Mouse (Mus musculus): ENCODE measurements around the gene Mettl26. TPM values are rescaled to one million over a fixed set of nuclear protein-coding genes. Genes with fewer than 3 reads are reported as not detected.

Gene Mettl26
- polyA plus RNA-seq, 1 experiment from 2014 or later: 65.4 TPM

GRCm38 (mm10) chr17:25838904-25839303 is 36.0 kb upstream of the Mettl26 start:
- H3K27me3 ChIP-seq (replicated peaks): no peaks in the 10 kb centered on the region
- no peak overlapping the region for H3K27ac ChIP-seq (replicated peaks)
- H3K4me2 ChIP-seq: no peak overlapping the region
- ATAC-seq (ENCODE audit: low FRiP score): no peak
- no peak overlapping the region for H3K4me3 ChIP-seq (replicated peaks)
- 90% methylated on average over 4 of the region's 4 CpGs for WGBS
- H3K9me3 ChIP-seq (replicated peaks): no peaks in the 10 kb centered on the region
- peaks cover 53% of the 10 kb centered on the region for H3K36me3 ChIP-seq
- H3K9ac ChIP-seq (replicated peaks): no peak overlapping the region
- peaks cover 63% of the 10 kb centered on the region for H3K4me1 ChIP-seq

GRCm38 (mm10) chr17:25839455-25840235 is 35.2 kb upstream of the Mettl26 start:
- Histone ChIP-seq H3K27ac (replicated peaks) (no peak overlapping the region), H3K4me1 (peaks cover 58% of the 10 kb centered on the region), H3K9ac (replicated peaks) (no peak overlapping the region), H3K27me3 (replicated peaks) (no peaks in the 10 kb centered on the region), H3K9me3 (replicated peaks) (no peaks in the 10 kb centered on the region), H3K4me3 (replicated peaks) (no peak overlapping the region), H3K36me3 (peaks cover 53% of the 10 kb centered on the region), H3K4me2 (no peak overlapping the region)
- no peak for ATAC-seq (ENCODE audit: low FRiP score)
- 82% methylated on average over 14 of the region's 14 CpGs for WGBS

- Histone ChIP-seq H3K4me2 (no peak overlapping the region), H3K27ac (replicated peaks) (no peak overlapping the region), H3K27me3 (replicated peaks) (no peaks in the 10 kb centered on the region), H3K9me3 (replicated peaks) (no peaks in the 10 kb centered on the region), H3K36me3 (peaks cover 48% of the 10 kb centered on the region), H3K9ac (replicated peaks) (no peak overlapping the region), H3K4me3 (replicated peaks) (no peak overlapping the region), H3K4me1 (peaks cover 55% of the 10 kb centered on the region)
- ATAC-seq (ENCODE audit: low FRiP score): no peak
- 95% methylated on average over 6 of the region's 6 CpGs for WGBS
Observed at GRCm38 (mm10) chr17:25840519-25840918, 34.4 kb upstream of the Mettl26 start.

GRCm38 (mm10) chr17:25841117-25841880 is 33.6 kb upstream of the Mettl26 start, which contains the start of gene Gm20683:
TSS of gene Gm20683 (minus strand) at chr17:25841763.
- Histone ChIP-seq H3K4me3 (replicated peaks) (no peak within 1 kb of the TSS), H3K4me2 (no peak within 1 kb of the TSS), H3K9ac (replicated peaks) (no peak within 1 kb of the TSS), H3K27ac (replicated peaks) (no peak within 1 kb of the TSS), H3K4me1 (peaks cover 47% of the 10 kb centered on the region), H3K9me3 (replicated peaks) (no peaks in the 10 kb centered on the region), H3K36me3 (peaks cover 44% of the 10 kb centered on the region), H3K27me3 (replicated peaks) (no peaks in the 10 kb centered on the region)
- ATAC-seq (ENCODE audit: low FRiP score): no peak
- 96% methylated on average over 22 of the region's 22 CpGs for WGBS

GRCm38 (mm10) chr17:25842509-25842908 is 32.4 kb upstream of the Mettl26 start:
- WGBS: 74% methylated on average over 3 of the region's 3 CpGs
- H3K9ac ChIP-seq (replicated peaks): no peak overlapping the region
- ATAC-seq (ENCODE audit: low FRiP score): no peak
- no peaks in the 10 kb centered on the region for H3K27me3 ChIP-seq (replicated peaks)
- no peak overlapping the region for H3K27ac ChIP-seq (replicated peaks)
- H3K9me3 ChIP-seq (replicated peaks): no peaks in the 10 kb centered on the region
- H3K4me3 ChIP-seq (replicated peaks): no peak overlapping the region
- no peak overlapping the region for H3K4me2 ChIP-seq
- peaks cover 35% of the 10 kb centered on the region for H3K4me1 ChIP-seq
- peaks cover 44% of the 10 kb centered on the region for H3K36me3 ChIP-seq

- peaks cover 43% of the 10 kb centered on the region for H3K36me3 ChIP-seq
- no peaks in the 10 kb centered on the region for H3K27me3 ChIP-seq (replicated peaks)
- ATAC-seq (ENCODE audit: low FRiP score): no peak
- no peak overlapping the region for H3K27ac ChIP-seq (replicated peaks)
- peak overlapping the region; percentile 81 for H3K4me3 ChIP-seq (replicated peaks)
- H3K4me1 ChIP-seq: peaks cover 29% of the 10 kb centered on the region
- peak overlapping the region; percentile 86; the same call in 1 of the 2 replicates for H3K9ac ChIP-seq (replicated peaks)
- WGBS: 92% methylated on average over 4 of the region's 4 CpGs
- H3K4me2 ChIP-seq: peak overlapping the region; percentile 80
- H3K9me3 ChIP-seq (replicated peaks): no peaks in the 10 kb centered on the region
Observed at GRCm38 (mm10) chr17:25843122-25843521, 31.8 kb upstream of the Mettl26 start.

- Histone ChIP-seq H3K9me3 (replicated peaks) (no peaks in the 10 kb centered on the region), H3K4me1 (peaks cover 24% of the 10 kb centered on the region), H3K36me3 (peaks cover 42% of the 10 kb centered on the region), H3K27ac (replicated peaks) (peak overlapping the region; percentile 79), H3K27me3 (replicated peaks) (no peaks in the 10 kb centered on the region), H3K4me3 (replicated peaks) (peak overlapping the region; percentile 81), H3K4me2 (peak overlapping the region; percentile 80), H3K9ac (replicated peaks) (peak overlapping the region; percentile 86)
- peak; percentile 9; the same call in 1 of the 2 replicates for ATAC-seq (ENCODE audit: low FRiP score)
- 4% methylated on average over 38 of the region's 38 CpGs for WGBS
Observed at GRCm38 (mm10) chr17:25843636-25844395, 31.1 kb upstream of the Mettl26 start.

GRCm38 (mm10) chr17:25844396-25844901 is 30.4 kb upstream of the Mettl26 start, which contains the start of gene Rhot2:
TSS of gene Rhot2 (minus strand) at chr17:25844851.
- peak within 1 kb of the TSS; percentile 86 for H3K9ac ChIP-seq (replicated peaks)
- peaks cover 22% of the 10 kb centered on the region for H3K4me1 ChIP-seq
- H3K4me2 ChIP-seq: peak within 1 kb of the TSS; percentile 80
- no peaks in the 10 kb centered on the region for H3K27me3 ChIP-seq (replicated peaks)
- peak within 1 kb of the TSS; percentile 79 for H3K27ac ChIP-seq (replicated peaks)
- H3K9me3 ChIP-seq (replicated peaks): no peaks in the 10 kb centered on the region
- ATAC-seq (ENCODE audit: low FRiP score): peak; percentile 92
- peak within 1 kb of the TSS; percentile 81 for H3K4me3 ChIP-seq (replicated peaks)
- peaks cover 40% of the 10 kb centered on the region for H3K36me3 ChIP-seq
- WGBS: under 1% methylated on average over 21 of the region's 21 CpGs

GRCm38 (mm10) chr17:25860229-25860628 is 14.6 kb upstream of the Mettl26 start:
- no peak for ATAC-seq (ENCODE audit: low FRiP score)

GRCm38 (mm10) chr17:25860832-25861703 is 13.8 kb upstream of the Mettl26 start, which contains the start of gene Wdr90:
TSS of gene Wdr90 (minus strand) at chr17:25861501.
- Histone ChIP-seq H3K36me3 (peaks cover 6% of the 10 kb centered on the region; the same call in 1 of the 2 replicates), H3K4me1 (peaks cover 18% of the 10 kb centered on the region), H3K9me3 (replicated peaks) (no peaks in the 10 kb centered on the region), H3K4me3 (replicated peaks) (peak within 1 kb of the TSS; percentile 71), H3K27me3 (replicated peaks) (no peaks in the 10 kb centered on the region), H3K9ac (replicated peaks) (peak within 1 kb of the TSS; percentile 92), H3K27ac (replicated peaks) (peak within 1 kb of the TSS; percentile 90), H3K4me2 (peak within 1 kb of the TSS; percentile 91)
- WGBS: 3% methylated on average over 65 of the region's 65 CpGs
- peak; percentile 95 for ATAC-seq (ENCODE audit: low FRiP score)

More at GRCm38 (mm10) chr17:25860229-25860628, 14.6 kb upstream of the Mettl26 start:
- WGBS: 94% methylated on average over 6 of the region's 6 CpGs
- no peaks in the 10 kb centered on the region for H3K27me3 ChIP-seq (replicated peaks)
- H3K9me3 ChIP-seq (replicated peaks): no peaks in the 10 kb centered on the region
- peak overlapping the region; percentile 91 for H3K4me2 ChIP-seq
- H3K4me3 ChIP-seq (replicated peaks): peak overlapping the region; percentile 71
- H3K27ac ChIP-seq (replicated peaks): no peak overlapping the region
- H3K4me1 ChIP-seq: peaks cover 18% of the 10 kb centered on the region
- peak overlapping the region; percentile 92 for H3K9ac ChIP-seq (replicated peaks)
- H3K36me3 ChIP-seq: peaks cover 6% of the 10 kb centered on the region; the same call in 1 of the 2 replicates
